8 mouse cellular contexts compared by ENCODE assay signal in the genomic region with DNA sequence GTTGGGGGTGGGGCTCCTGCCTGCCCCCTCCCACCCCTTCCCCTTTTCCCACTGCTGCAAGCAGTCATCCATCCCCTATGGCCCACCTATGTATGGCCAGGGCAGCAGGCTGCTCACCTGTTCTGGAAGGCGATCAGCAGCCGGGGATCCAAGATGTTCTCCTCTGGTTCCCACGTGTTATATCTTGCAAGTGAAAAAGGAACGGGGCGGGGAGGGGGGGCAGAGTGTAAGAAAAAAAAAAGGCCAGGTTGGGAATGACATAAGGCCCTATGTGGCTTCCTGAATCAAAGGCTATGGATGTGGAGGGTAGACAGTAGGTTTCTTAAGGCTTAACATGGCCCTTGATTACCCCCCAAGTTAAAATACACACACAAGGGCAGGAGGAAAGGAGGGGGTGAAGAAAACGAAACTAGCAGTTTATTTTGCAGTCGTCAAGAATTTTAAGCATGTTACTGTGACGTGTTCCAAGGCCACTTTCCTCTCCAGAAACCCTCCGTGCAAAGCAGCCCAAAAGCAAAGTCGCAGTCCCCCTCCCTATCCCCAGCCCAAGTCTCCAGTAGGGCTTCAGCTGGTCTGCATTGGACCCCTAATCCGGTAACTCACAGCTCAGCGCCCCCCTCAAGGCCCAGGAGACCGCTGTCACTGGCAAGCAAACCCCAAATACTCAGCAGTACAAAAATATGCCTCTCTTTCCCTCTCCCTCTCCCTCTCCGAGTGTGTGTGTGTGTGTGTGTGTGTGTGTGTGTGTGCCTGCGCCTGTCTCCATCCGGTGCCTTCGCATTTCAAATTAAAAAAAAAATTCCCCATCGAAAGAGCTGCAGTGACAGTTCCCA. TPM values are rescaled to one million over a fixed set of nuclear protein-coding genes. Genes with fewer than 3 reads are reported as not detected.
DNase-seq lines count a peak whose midpoint lies in the region; ATAC-seq lines count a peak whose summit lies in the region.

No protein-coding gene starts in this region.

- H3K27me3 ChIP-seq in forebrain, embryonic 10.5 days (ENCODE audit: poor library complexity, severe bottlenecking), result peaks cover 94% of the 10 kb centered on the region
- peaks cover 57% of the 10 kb centered on the region for H3K27me3 ChIP-seq in hindbrain, embryonic 14.5 days (ENCODE audit: control insufficient read depth, insufficient read depth, low read length)
- H3K27me3 ChIP-seq in limb, embryonic 10.5 days (ENCODE audit: low read depth, poor library complexity, severe bottlenecking), result peaks cover 86% of the 10 kb centered on the region
- peaks cover 53% of the 10 kb centered on the region for H3K27me3 ChIP-seq in midbrain, embryonic 14.5 days (ENCODE audit: control insufficient read depth, insufficient read depth, low read length)

- WGBS in forebrain, embryonic 10.5 days, result under 1% methylated on average over 17 of the region's 18 CpGs
- 2% methylated on average over 18 of the region's 18 CpGs for WGBS in hindbrain, embryonic 14.5 days
- WGBS in limb, embryonic 10.5 days, result 2% methylated on average over 18 of the region's 18 CpGs
- 1% methylated on average over 18 of the region's 18 CpGs for WGBS in midbrain, embryonic 14.5 days

- H3K4me1 ChIP-seq in forebrain, embryonic 10.5 days, result peaks cover 95% of the 10 kb centered on the region
- peaks cover 52% of the 10 kb centered on the region for H3K4me1 ChIP-seq in hindbrain, embryonic 14.5 days (replicated peaks; ENCODE audit: control insufficient read depth, insufficient read depth, low read length)
- H3K4me1 ChIP-seq in limb, embryonic 10.5 days, result peaks cover 89% of the 10 kb centered on the region
- H3K4me1 ChIP-seq in midbrain, embryonic 14.5 days (ENCODE audit: control insufficient read depth, insufficient read depth, low read length), result peaks cover 60% of the 10 kb centered on the region

- no peaks in the 10 kb centered on the region for H3K9me3 ChIP-seq in forebrain, embryonic 10.5 days
- no peaks in the 10 kb centered on the region for H3K9me3 ChIP-seq in hindbrain, embryonic 14.5 days (ENCODE audit: control insufficient read depth, low read length)
- no peaks in the 10 kb centered on the region for H3K9me3 ChIP-seq in limb, embryonic 10.5 days (replicated peaks)
- no peaks in the 10 kb centered on the region for H3K9me3 ChIP-seq in midbrain, embryonic 14.5 days (ENCODE audit: control insufficient read depth, low read length)

- peaks cover 15% of the 10 kb centered on the region; the same call in 1 of the 2 replicates for H3K36me3 ChIP-seq in forebrain, embryonic 10.5 days (replicated peaks)
- peaks cover 21% of the 10 kb centered on the region for H3K36me3 ChIP-seq in hindbrain, embryonic 14.5 days (replicated peaks; ENCODE audit: control insufficient read depth, insufficient read depth)
- peaks cover 17% of the 10 kb centered on the region for H3K36me3 ChIP-seq in limb, embryonic 10.5 days
- peaks cover 26% of the 10 kb centered on the region for H3K36me3 ChIP-seq in midbrain, embryonic 14.5 days (ENCODE audit: control insufficient read depth, insufficient read depth, low read length)

- H3K4me3 ChIP-seq in forebrain, embryonic 10.5 days, result peak overlapping the region; percentile 88
- peak overlapping the region; percentile 86 for H3K4me3 ChIP-seq in hindbrain, embryonic 14.5 days (replicated peaks; ENCODE audit: low read length)
- H3K4me3 ChIP-seq in limb, embryonic 10.5 days, result peak overlapping the region; percentile 90
- peak overlapping the region; percentile 87 for H3K4me3 ChIP-seq in midbrain, embryonic 14.5 days (replicated peaks; ENCODE audit: low read depth, low read length)

- H3K4me2 ChIP-seq in hindbrain, embryonic 14.5 days (replicated peaks), result peak overlapping the region; percentile 98
- peak overlapping the region; percentile 99 for H3K4me2 ChIP-seq in midbrain, embryonic 14.5 days (ENCODE audit: low read length)

- peak overlapping the region; percentile 95 for H3K9ac ChIP-seq in hindbrain, embryonic 14.5 days
- peak overlapping the region; percentile 95 for H3K9ac ChIP-seq in midbrain, embryonic 14.5 days (replicated peaks; ENCODE audit: low read length)

- peak; percentile 45 for DNase-seq in gastrocnemius, postnatal 25 days
- no peak for DNase-seq in gastrocnemius, adult 8-10 months (ENCODE audit: low spot score in 2 of 2)
- DNase-seq in adrenal gland, postnatal 25 days, result peak; percentile 26
- DNase-seq in forebrain, embryonic 10.5 days (ENCODE audit: extremely low spot score, low spot score), result peak; percentile 58
- no peak for DNase-seq in hindbrain, embryonic 14.5 days (ENCODE audit: low spot score)
- DNase-seq in limb, embryonic 10.5 days (ENCODE audit: low spot score), result peak; percentile 62
- peak; percentile 65 for DNase-seq in midbrain, embryonic 14.5 days
- DNase-seq in thymus, postnatal 25 days, result peak; percentile 69

- no peak for ATAC-seq in hindbrain, embryonic 14.5 days (ENCODE audit: low FRiP score)
- ATAC-seq in midbrain, embryonic 14.5 days (ENCODE audit: low FRiP score, low TSS enrichment), result no peak

- H3K27ac ChIP-seq in forebrain, embryonic 10.5 days, result peak overlapping the region; percentile 95
- peak overlapping the region; percentile 98 for H3K27ac ChIP-seq in hindbrain, embryonic 14.5 days
- peak overlapping the region; percentile 96 for H3K27ac ChIP-seq in limb, embryonic 10.5 days
- peak overlapping the region; percentile 99 for H3K27ac ChIP-seq in midbrain, embryonic 14.5 days (replicated peaks; ENCODE audit: low read depth, low read length)

RNA-seq across cellular contexts. Expression of a gene that starts 1.4 kb away (rescaled TPM):
- 1 to 10 TPM; 2.4 to 3.5 TPM for total RNA-seq in gastrocnemius, postnatal 25 days (2021)
- total RNA-seq in gastrocnemius, adult 8-10 months (2022), result 1 to 10 TPM; 2.1 to 3.0 (median 2.2) TPM
- total RNA-seq in adrenal gland, postnatal 25 days (2021), result 100 and 121 TPM in 2 replicates
- 3.3 and 4.6 TPM in 2 replicates for polyA plus RNA-seq in forebrain, embryonic 10.5 days (2016; fragmentation: Nextera tagmentation; extraction: Ambion mirVana)
- polyA plus RNA-seq in hindbrain, embryonic 14.5 days (2014; fragmentation: Nextera tagmentation; extraction: Ambion mirVana), result 16.8 and 20.2 TPM in 2 replicates
- 4.3 and 7.1 TPM in 2 replicates for polyA plus RNA-seq in limb, embryonic 10.5 days (2016; fragmentation: Nextera tagmentation; extraction: Ambion mirVana)
- polyA plus RNA-seq in midbrain, embryonic 14.5 days (2014; fragmentation: Nextera tagmentation; extraction: Ambion mirVana), result 19.0 and 19.3 TPM in 2 replicates

RNA-seq across cellular contexts. Expression of a gene that starts 43.9 kb away (rescaled TPM):
- total RNA-seq in gastrocnemius, postnatal 25 days (2021), result 1 to 10 TPM; 1.4 to 1.8 TPM
- 1 to 10 TPM; 1.1 to 3.3 (median 2.5) TPM for total RNA-seq in gastrocnemius, adult 8-10 months (2022)
- total RNA-seq in adrenal gland, postnatal 25 days (2021), result 9.2 and 13.0 TPM in 2 replicates
- polyA plus RNA-seq in forebrain, embryonic 10.5 days (2016; fragmentation: Nextera tagmentation; extraction: Ambion mirVana), result 9.5 and 11.3 TPM in 2 replicates
- 8.5 and 9.8 TPM in 2 replicates for polyA plus RNA-seq in hindbrain, embryonic 14.5 days (2014; fragmentation: Nextera tagmentation; extraction: Ambion mirVana)
- polyA plus RNA-seq in limb, embryonic 10.5 days (2016; fragmentation: Nextera tagmentation; extraction: Ambion mirVana), result 12.2 and 15.1 TPM in 2 replicates
- polyA plus RNA-seq in midbrain, embryonic 14.5 days (2014; fragmentation: Nextera tagmentation; extraction: Ambion mirVana), result 11.5 and 12.4 TPM in 2 replicates

Comparison
In these comparisons a context has a peak if more than half of its experiments do, and no peak if none do; other contexts are left out.
1. DNase-seq: peak in gastrocnemius, postnatal 25 days (single experiment), adrenal gland, postnatal 25 days (single experiment), forebrain, embryonic 10.5 days (single experiment), limb, embryonic 10.5 days (single experiment), midbrain, embryonic 14.5 days (single experiment) and thymus, postnatal 25 days (single experiment); none in gastrocnemius, adult 8-10 months (0 of 2) and hindbrain, embryonic 14.5 days (single experiment).
2. Peak in every context shown above with its lines, with median percentiles within 50 percentile points of each other: H3K27ac ChIP-seq and H3K4me3 ChIP-seq.